Mouse (Mus musculus) right cerebral cortex, postnatal 14 days (tissue): ENCODE data around the gene Slc4a5.

Source experiments
- DNase-seq: peaks from one replicate; pipeline ENCODE4 v3.0.0; 2022

Slc4a5 gene

GRCm38 (mm10) chr6:83219814-83220213 lies at the start of gene Slc4a5:
Slc4a5 (plus strand) TSS chr6:83219828.
- DNase-seq = no peak

GRCm38 (mm10) chr6:83169872-83170271 lies 49.8 kb upstream of the Slc4a5 start:
- no peak for DNase-seq

- no peak for DNase-seq
These were observed 48.6 kb upstream of the Slc4a5 start for GRCm38 (mm10) chr6:83171063-83171462.

- no peak for DNase-seq
These were observed 47.2 kb upstream of the Slc4a5 start for GRCm38 (mm10) chr6:83172240-83172920.

- no peak for DNase-seq
These were observed 43.6 kb upstream of the Slc4a5 start for GRCm38 (mm10) chr6:83175996-83176395.

- DNase-seq = peak; percentile 57
These were observed 40.1 kb upstream of the Slc4a5 start for GRCm38 (mm10) chr6:83179390-83180117.

- DNase-seq = no peak
These were observed 39.0 kb upstream of the Slc4a5 start for GRCm38 (mm10) chr6:83180605-83181004.

- DNase-seq = no peak
These were observed 34.7 kb upstream of the Slc4a5 start for GRCm38 (mm10) chr6:83184858-83185435.

GRCm38 (mm10) chr6:83185895-83186861 lies 33.5 kb upstream of the Slc4a5 start:
- DNase-seq = peak; percentile 84

GRCm38 (mm10) chr6:83186946-83187345 lies 32.7 kb upstream of the Slc4a5 start:
- no peak for DNase-seq

- DNase-seq = no peak
These were observed 26.1 kb upstream of the Slc4a5 start for GRCm38 (mm10) chr6:83193571-83193970.

- DNase-seq = peak; percentile 68
These were observed 22.2 kb upstream of the Slc4a5 start for GRCm38 (mm10) chr6:83197345-83198004.

GRCm38 (mm10) chr6:83203320-83203719 lies 16.3 kb upstream of the Slc4a5 start:
- no peak for DNase-seq

GRCm38 (mm10) chr6:83205851-83206250 lies 13.8 kb upstream of the Slc4a5 start:
- DNase-seq = no peak

GRCm38 (mm10) chr6:83206321-83206720 lies 13.3 kb upstream of the Slc4a5 start:
- DNase-seq = no peak

GRCm38 (mm10) chr6:83207361-83208049 lies 12.1 kb upstream of the Slc4a5 start:
- no peak for DNase-seq

- DNase-seq = no peak
These were observed 11.6 kb upstream of the Slc4a5 start for GRCm38 (mm10) chr6:83208050-83208400.

- no peak for DNase-seq
These were observed 9.1 kb upstream of the Slc4a5 start for GRCm38 (mm10) chr6:83210495-83210894.

- no peak for DNase-seq
These were observed 8.1 kb upstream of the Slc4a5 start for GRCm38 (mm10) chr6:83211526-83211925.

- DNase-seq = peak; percentile 80
These were observed 4.5 kb upstream of the Slc4a5 start for GRCm38 (mm10) chr6:83215002-83215666.

GRCm38 (mm10) chr6:83231486-83231885 lies 11.9 kb downstream of the Slc4a5 start:
- no peak for DNase-seq
